Mouse (Mus musculus) testis, adult 2 months (tissue): ENCODE results near the gene Agxt. TPM values are rescaled to one million over a fixed set of nuclear protein-coding genes. Genes with fewer than 3 reads are reported as not detected.

Experiments used
- H3K27ac ChIP-seq: fragments of 200-500 bp; 2 replicates; pipeline ENCODE4 v1.5.1; 2012; ENCODE audit warnings: low read depth, low read length; ENCODE audit not compliant: control insufficient read depth, insufficient read depth
- H3K27me3 ChIP-seq: fragments of 200-500 bp; 2 replicates; pipeline ENCODE4 v1.6.1; 2012; ENCODE audit warnings: mild to moderate bottlenecking, low read length, moderate library complexity; ENCODE audit not compliant: control insufficient read depth, insufficient read depth
- H3K36me3 ChIP-seq: fragments of 200-500 bp; 2 replicates; pipeline ENCODE4 v1.6.1; 2012; ENCODE audit warnings: mild to moderate bottlenecking, low read length; ENCODE audit not compliant: control insufficient read depth, insufficient read depth
- H3K4me1 ChIP-seq: fragments of 200-500 bp; 2 replicates; pipeline ENCODE4 v1.6.1; 2012; ENCODE audit warnings: low read length; ENCODE audit not compliant: control insufficient read depth, insufficient read depth
- H3K4me3 ChIP-seq: fragments of 200-500 bp; 2 replicates; pipeline ENCODE4 v1.5.1; 2012; ENCODE audit warnings: low read depth, mild to moderate bottlenecking, low read length, moderate library complexity, mixed read lengths; ENCODE audit not compliant: control insufficient read depth
- CTCF ChIP-seq: fragments of 200-500 bp; IDR thresholded peaks from 2 replicates; pipeline ENCODE4 v1.5.1; 2012; ENCODE audit warnings: low read depth, mild to moderate bottlenecking, inconsistent platforms, low read length, moderate library complexity; ENCODE audit not compliant: control insufficient read depth, insufficient read depth, insufficient replicate concordance
- POLR2A ChIP-seq: fragments of 200-500 bp; IDR thresholded peaks from 2 replicates; pipeline ENCODE4 v1.6.1; 2012; ENCODE audit warnings: low read depth, mild to moderate bottlenecking, inconsistent platforms, low read length, moderate library complexity; ENCODE audit not compliant: control insufficient read depth
- polyA plus RNA-seq: library from polyadenylated mRNA; depleted of rRNA; stranded (reverse); fragments of >200 nt; gene quantifications from 2 replicates; pipeline ENCODE4 v1.2.3, GENCODE M21; 2012

Agxt gene
- polyA plus RNA-seq, 1 experiment = not detected

- H3K27me3 ChIP-seq = no peaks in the 10 kb centered on the region
These were observed 16.0 kb downstream of the Agxt start for GRCm38 (mm10) chr1:93150907-93151661.

GRCm38 (mm10) chr1:93157566-93157965 is 22.5 kb downstream of the Agxt start:
- Histone ChIP-seq H3K27ac (no peak overlapping the region), H3K4me3 (no peak overlapping the region), H3K4me1 (no peaks in the 10 kb centered on the region), H3K36me3 (no peaks in the 10 kb centered on the region), H3K27me3 (no peaks in the 10 kb centered on the region)
- no peak for TF ChIP-seq POLR2A
- TF ChIP-seq CTCF = no peak

More at GRCm38 (mm10) chr1:93150907-93151661, 16.0 kb downstream of the Agxt start:
- no peak for TF ChIP-seq CTCF
- TF ChIP-seq POLR2A = no peak
- Histone ChIP-seq H3K4me3 (no peak overlapping the region), H3K27ac (no peak overlapping the region), H3K4me1 (no peaks in the 10 kb centered on the region), H3K36me3 (no peaks in the 10 kb centered on the region)

GRCm38 (mm10) chr1:93158916-93159315 is 23.9 kb downstream of the Agxt start:
- Histone ChIP-seq H3K27ac (no peak overlapping the region), H3K36me3 (no peaks in the 10 kb centered on the region), H3K4me1 (no peaks in the 10 kb centered on the region), H3K27me3 (no peaks in the 10 kb centered on the region), H3K4me3 (no peak overlapping the region)
- TF ChIP-seq POLR2A (no peak), CTCF (no peak)

- TF ChIP-seq POLR2A = no peak
- TF ChIP-seq CTCF = no peak
- no peaks in the 10 kb centered on the region for H3K4me1 ChIP-seq
- no peak overlapping the region for H3K27ac ChIP-seq
- no peaks in the 10 kb centered on the region for H3K36me3 ChIP-seq
- no peak overlapping the region for H3K4me3 ChIP-seq
- no peaks in the 10 kb centered on the region for H3K27me3 ChIP-seq
These were observed 24.8 kb downstream of the Agxt start for GRCm38 (mm10) chr1:93159566-93160500.

- TF ChIP-seq CTCF = no peak
- no peak for TF ChIP-seq POLR2A
- Histone ChIP-seq H3K36me3 (no peaks in the 10 kb centered on the region), H3K4me3 (no peak within 1 kb of the TSS), H3K27ac (no peak within 1 kb of the TSS), H3K27me3 (no peaks in the 10 kb centered on the region), H3K4me1 (no peaks in the 10 kb centered on the region)
These were observed 25.6 kb downstream of the Agxt start, which contains the start of gene 2310007B03Rik for GRCm38 (mm10) chr1:93160501-93161133. Gene 2310007B03Rik (minus strand): TSS chr1:93160948.

GRCm38 (mm10) chr1:93161350-93161749 is 26.3 kb downstream of the Agxt start:
- Histone ChIP-seq H3K36me3 (no peaks in the 10 kb centered on the region), H3K4me1 (no peaks in the 10 kb centered on the region), H3K27ac (no peak overlapping the region), H3K4me3 (no peak overlapping the region), H3K27me3 (no peaks in the 10 kb centered on the region)
- TF ChIP-seq POLR2A (no peak), CTCF (no peak)
